24 mouse cellular contexts compared by ENCODE assay signal in the genomic region with DNA sequence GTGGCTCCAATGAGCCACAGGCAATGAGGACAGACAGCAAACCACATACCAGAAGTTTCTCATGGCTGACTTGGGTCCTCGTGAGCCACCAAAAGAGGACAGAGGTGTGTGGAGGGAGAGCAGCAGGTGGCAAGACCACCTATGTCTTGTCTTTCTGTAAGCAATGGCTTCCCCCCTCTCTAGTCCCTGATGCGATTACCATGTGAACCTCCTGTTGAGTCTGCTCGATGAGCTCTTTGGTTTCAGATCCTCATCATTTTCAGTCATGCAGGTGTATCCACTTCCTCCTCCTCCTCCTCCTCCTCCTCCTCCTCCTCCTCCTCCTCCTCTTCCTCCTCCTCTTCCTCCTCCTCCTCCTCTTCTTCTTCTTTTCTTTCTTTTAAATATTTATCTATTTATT. TPM values are rescaled to one million over a fixed set of nuclear protein-coding genes. Genes with fewer than 3 reads are reported as not detected.
"Had no signal": no experiment of that assay in that cellular context is flagged by ENCODE, and none has a peak within 500 bp of the region (broad histone marks: within the 10 kb centered on the region; RNA-seq: fewer than 3 reads in every experiment).

No protein-coding gene starts in this region.

- H3K4me3 ChIP-seq: gastrocnemius, adult 2 months; heart, embryonic 10.5 days; heart, embryonic 12.5 days; hindbrain, embryonic 10.5 days; hindbrain, embryonic 12.5 days; intestine, embryonic 15.5 days; limb, embryonic 13.5 days; limb, embryonic 15.5 days; liver, embryonic 12.5 days had no signal

- H3K27ac ChIP-seq: gastrocnemius, adult 2 months; heart, embryonic 10.5 days; hindbrain, embryonic 10.5 days; hindbrain, embryonic 12.5 days; hindbrain, embryonic 14.5 days; intestine, embryonic 15.5 days; limb, embryonic 13.5 days; limb, embryonic 15.5 days; liver, embryonic 12.5 days had no signal

- DNase-seq: gastrocnemius, adult 2 months; gastrocnemius, postnatal 10 days; gastrocnemius, postnatal 25 days; heart, adult 18-20 months; heart, postnatal 10 days; heart, postnatal 4 days; kidney, adult 18-20 months; kidney, adult 8-10 months; kidney, postnatal 10 days; kidney, postnatal 36 days; layer of hippocampus, adult 9-11 months; layer of hippocampus, postnatal 36 days; left cerebral cortex, postnatal 4 days had no signal

- H3K27me3 ChIP-seq: hindbrain, embryonic 12.5 days; intestine, embryonic 15.5 days had no signal

- H3K36me3 ChIP-seq: heart, embryonic 10.5 days; heart, embryonic 12.5 days; hindbrain, embryonic 10.5 days; hindbrain, embryonic 12.5 days; intestine, embryonic 15.5 days; limb, embryonic 13.5 days; limb, embryonic 15.5 days; liver, embryonic 12.5 days had no signal

RNA-seq across cellular contexts. Expression of a gene that starts 5.2 kb away (rescaled TPM):
- total RNA-seq: granulocyte monocyte progenitor cell, adult 5-6 weeks; heart, postnatal 4 days; liver, adult 2 months had no signal
- polyA plus RNA-seq: heart, embryonic 10.5 days; liver, adult 2 months had no signal

RNA-seq across cellular contexts. Expression of a gene that starts 8.5 kb away (rescaled TPM):
- total RNA-seq: granulocyte monocyte progenitor cell, adult 5-6 weeks had no signal
- polyA plus RNA-seq: heart, embryonic 10.5 days had no signal
